Mouse (Mus musculus) E14TG2a.4 (cell line): ENCODE data around the gene Aunip.

ENCODE experiments used
- CTCF ChIP-seq: conservative IDR thresholded peaks from 2 replicates; pipeline ENCODE4 v1.5.1; 2014; ENCODE audit warnings: low read length
- NANOG ChIP-seq: IDR thresholded peaks from 2 replicates; pipeline ENCODE4 v1.6.1; 2014; ENCODE audit warnings: borderline replicate concordance, low read length, mixed read lengths

DNA sequence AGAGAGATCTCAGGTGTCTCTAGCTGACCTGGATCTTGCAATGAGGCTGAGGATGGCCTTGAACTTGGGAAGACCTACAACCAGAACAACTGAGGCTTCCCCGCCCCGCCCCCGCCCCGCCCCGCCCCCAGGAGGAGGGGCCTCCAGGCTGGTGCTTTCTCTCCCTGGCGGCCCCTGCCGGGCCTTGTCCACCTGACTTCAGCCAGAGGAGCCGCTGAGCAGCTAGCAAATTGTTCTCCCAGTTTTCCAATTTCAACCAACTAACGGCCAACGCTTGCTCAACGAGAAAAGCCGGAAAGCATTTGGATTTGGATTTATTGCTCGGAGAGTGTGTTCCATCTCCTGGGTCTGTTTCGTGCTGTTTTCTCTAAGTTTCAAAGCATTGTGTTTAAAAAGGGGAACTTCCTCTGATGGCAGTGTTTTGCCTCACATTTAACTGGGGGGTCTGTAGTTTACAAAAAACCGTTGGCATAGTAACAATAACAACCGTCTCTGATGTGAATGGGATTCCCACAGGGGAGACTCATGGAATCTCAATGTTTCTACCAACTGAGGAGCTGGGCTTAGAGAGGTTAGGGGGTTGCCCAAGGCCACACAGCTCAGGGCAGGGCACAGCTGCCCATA, 46.9 kb downstream of the Aunip start:
- TF ChIP-seq CTCF (no peak), NANOG (no peak)
